Mouse (Mus musculus) embryonic fibroblast, embryonic 13.5 days (primary cell): Measurements from ENCODE around the gene Eif4b.
"Not testable (repeated sequence)": the region's sequence is repeated elsewhere in the genome, so short reads cannot be mapped to it uniquely, and the experiment has no call there.

Experiments used
- CTCF ChIP-seq: IDR thresholded peaks from 2 replicates; pipeline ENCODE4 v1.5.1; 2011; ENCODE audit warnings: mild to moderate bottlenecking, control low read depth, low read length, moderate library complexity, borderline replicate concordance; ENCODE audit not compliant: insufficient read depth
- POLR2A ChIP-seq: IDR thresholded peaks from 2 replicates; pipeline ENCODE4 v1.6.1; 2011; ENCODE audit warnings: low read depth, mild to moderate bottlenecking, control low read depth, low read length, moderate library complexity

DNA sequence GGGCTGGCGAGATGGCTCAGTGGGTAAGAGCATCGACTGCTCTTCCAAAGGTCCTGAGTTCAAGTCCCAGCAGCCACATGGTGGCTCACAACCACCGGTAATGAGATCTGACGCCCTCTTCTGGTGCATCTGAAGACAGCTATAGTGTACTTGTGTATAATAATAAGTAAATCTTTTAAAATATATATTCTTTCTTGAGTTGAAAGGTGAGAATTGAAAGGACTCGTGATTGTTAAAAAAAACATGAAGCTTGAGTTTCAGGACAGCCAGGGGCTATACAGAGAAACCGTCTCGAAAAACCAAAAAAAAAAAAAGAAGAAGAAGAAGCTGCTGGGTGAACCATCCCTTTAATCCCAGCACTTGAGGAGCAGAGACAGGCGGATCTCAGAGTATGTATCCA, 6.4 kb downstream of the Eif4b start:
- not testable (repeated sequence) for TF ChIP-seq POLR2A, CTCF
